Mouse (Mus musculus) CH12.LX (cell line): ENCODE measurements at regions not wholly inside any gene's neighbourhood (a gene's known extent, or its start where the extent isn't known, plus 50 kb on each side); places are given as distances from the start of the nearest gene placed in this dataset.

ENCODE experiments used
- DNase-seq: peaks from one replicate; pipeline ENCODE4 v3.0.0-alpha.2; 2013; ENCODE audit errors: extremely low read depth
- H3K27ac ChIP-seq: 2 replicates; pipeline ENCODE4 v1.5.1; 2012; ENCODE audit warnings: low read depth, mild to moderate bottlenecking, control low read depth, moderate library complexity; ENCODE audit not compliant: insufficient read depth
- H3K27me3 ChIP-seq: replicated peaks from 2 replicates; pipeline ENCODE3; 2012; ENCODE audit warnings: inconsistent platforms
- H3K36me3 ChIP-seq, 2 experiments: replicated peaks in 1 of 2; 2 replicates each; pipeline versions ENCODE3 to v1.6.1; 2012; ENCODE audit warnings: inconsistent platforms in 1 of 2, low read length in 1 of 2, mild to moderate bottlenecking in 1 of 2, mixed read lengths in 1 of 2, moderate library complexity in 1 of 2; ENCODE audit not compliant: control insufficient read depth in 1 of 2, insufficient read depth in 1 of 2
- H3K4me1 ChIP-seq, 2 experiments: 2 replicates each; pipeline ENCODE4 v1.6.1; 2012; ENCODE audit warnings: inconsistent platforms in 1 of 2, moderate library complexity in 1 of 2; ENCODE audit not compliant: insufficient read depth in 2 of 2, control insufficient read depth in 1 of 2
- H3K4me2 ChIP-seq: 2 replicates; pipeline ENCODE4 v1.6.1; 2012; ENCODE audit warnings: low read depth, mild to moderate bottlenecking, control low read depth; ENCODE audit not compliant: poor library complexity, insufficient read depth, severe bottlenecking
- H3K4me3 ChIP-seq, 3 experiments: fragments of 150-350 bp in 1 of 3; sonication (generic) in 1 of 3; replicated peaks in 1 of 3; 2 replicates each; pipeline versions ENCODE3 to v1.5.1; 2011 to 2012; ENCODE audit warnings: low read depth in 2 of 3, low read length in 2 of 3, mild to moderate bottlenecking in 2 of 3, moderate library complexity in 2 of 3, control low read depth in 1 of 3, improper control_type of control experiment in 1 of 3, inconsistent platforms in 1 of 3, mixed read lengths in 1 of 3; ENCODE audit not compliant: poor library complexity in 1 of 3
- H3K79me2 ChIP-seq: replicated peaks from 2 replicates; pipeline ENCODE4 v1.6.1; 2012; ENCODE audit warnings: mild to moderate bottlenecking, moderate library complexity; ENCODE audit not compliant: control insufficient read depth, poor library complexity, insufficient read depth, severe bottlenecking; ENCODE audit errors: extremely low read depth
- H3K9ac ChIP-seq: 2 replicates; pipeline ENCODE4 v1.6.1; 2012; ENCODE audit warnings: low read depth, mild to moderate bottlenecking, control low read depth, moderate library complexity; ENCODE audit not compliant: insufficient read depth
- H3K9me3 ChIP-seq: replicated peaks from 2 replicates; pipeline ENCODE3; 2012; ENCODE audit warnings: low read length, inconsistent platforms, mixed read lengths
- E2F4 ChIP-seq: IDR thresholded peaks from 2 replicates; pipeline ENCODE4 v1.6.1; 2011; ENCODE audit warnings: low read depth, low read length, improper control_type of control experiment; ENCODE audit not compliant: insufficient replicate concordance
- GABPA ChIP-seq: IDR thresholded peaks from 2 replicates; pipeline ENCODE4 v1.6.1; 2012; ENCODE audit warnings: low read depth, low read length, improper control_type of control experiment, inconsistent platforms; ENCODE audit not compliant: insufficient replicate concordance
- JUND ChIP-seq: conservative IDR thresholded peaks from 2 replicates; pipeline ENCODE4 v1.6.1; 2011; ENCODE audit warnings: low read depth, low read length, improper control_type of control experiment
- MAX ChIP-seq: IDR thresholded peaks from 2 replicates; pipeline ENCODE4 v1.6.1; 2011; ENCODE audit warnings: low read length, improper control_type of control experiment
- MAZ ChIP-seq: IDR thresholded peaks from 2 replicates; pipeline ENCODE4 v1.6.1; 2012; ENCODE audit warnings: low read depth, mild to moderate bottlenecking, inconsistent platforms, low read length, improper control_type of control experiment, moderate library complexity
- MEF2A ChIP-seq: IDR thresholded peaks from 2 replicates; pipeline ENCODE4 v1.6.1; 2014; ENCODE audit warnings: low read depth, mild to moderate bottlenecking, inconsistent platforms, low read length, improper control_type of control experiment, borderline replicate concordance
- MYC ChIP-seq: IDR thresholded peaks from 2 replicates; pipeline ENCODE4 v1.6.1; 2011; ENCODE audit warnings: low read depth, mild to moderate bottlenecking, improper control_type of control experiment, low read length
- NELFE ChIP-seq: IDR thresholded peaks from 2 replicates; pipeline ENCODE4 v1.6.1; 2011; ENCODE audit warnings: low read depth, low read length, improper control_type of control experiment
- PAX5 ChIP-seq: IDR thresholded peaks from 2 replicates; pipeline ENCODE4 v1.6.1; 2012; ENCODE audit warnings: low read length, inconsistent platforms, mixed read lengths
- RCOR1 ChIP-seq: conservative IDR thresholded peaks from 2 replicates; pipeline ENCODE4 v1.6.1; 2012; ENCODE audit warnings: low read depth, mild to moderate bottlenecking, inconsistent platforms, low read length, improper control_type of control experiment
- SIN3A ChIP-seq: IDR thresholded peaks from 2 replicates; pipeline ENCODE4 v1.6.1; 2012; ENCODE audit warnings: low read length, improper control_type of control experiment, inconsistent platforms
- USF1 ChIP-seq: IDR thresholded peaks from 2 replicates; pipeline ENCODE4 v1.6.1; 2014; ENCODE audit warnings: low read depth, mild to moderate bottlenecking, inconsistent platforms, low read length, improper control_type of control experiment
- dilution Hi-C: fragments of 300-500 bp; cut with MboI; formaldehyde crosslinking; loops from 2 replicates; pipeline ENCODE4 v1.14.3; 2020; ENCODE audit warnings: low sequenced_read_pairs; ENCODE audit not compliant: extremely low pct_unique_long_range_greater_than_20kb, extremely low pct_ligation_motif_present
- in situ Hi-C: fragments of 300-500 bp; cut with MboI; formaldehyde crosslinking; loops from 3 replicates; pipeline ENCODE4 v1.14.3; 2019; ENCODE audit warnings: low sequenced_read_pairs, low pct_ligation_motif_present, low pct_unique_long_range_greater_than_20kb, mixed read lengths

- in situ Hi-C loops: no loop called here
- TF ChIP-seq GABPA: no peak
Measured at GRCm38 (mm10) chr6:84362331-84362730, 231.4 kb downstream of the Cyp26b1 start.

DNA sequence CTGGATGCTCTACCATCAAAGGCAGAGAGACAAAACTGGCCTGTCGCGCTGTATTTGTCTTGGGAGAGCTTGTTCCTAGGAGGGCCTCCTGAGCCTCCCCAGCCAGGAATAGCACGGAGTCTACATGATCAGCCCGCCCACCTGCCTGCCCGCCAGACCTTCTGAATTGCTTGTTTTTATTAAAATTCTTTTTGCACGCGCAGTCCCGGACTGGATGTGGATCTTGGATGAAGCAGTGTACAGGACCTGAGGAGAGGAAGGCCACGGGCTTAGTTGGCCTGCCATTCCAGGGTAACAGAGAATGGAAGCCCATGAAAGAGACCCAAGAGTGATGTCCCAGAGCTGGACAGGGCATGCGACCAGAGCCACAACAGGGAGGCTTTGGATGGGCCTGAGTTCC is 235.8 kb downstream of the Cyp26b1 start:
- dilution Hi-C loops (no loop called here), in situ Hi-C loops (no loop called here)
- Histone ChIP-seq H3K79me2 (no peaks in the 10 kb centered on the region), H3K4me1 (no peaks in the 10 kb centered on the region), H3K9me3 (no peaks in the 10 kb centered on the region), H3K4me2 (no peak overlapping the region), H3K4me3 (no peak overlapping the region), H3K27ac (no peak overlapping the region), H3K36me3 (no peaks in the 10 kb centered on the region), H3K27me3 (peaks cover 91% of the 10 kb centered on the region), H3K9ac (no peak overlapping the region)
- TF ChIP-seq MAZ (no peak), NELFE (no peak), MAX (no peak), MEF2A (no peak), MYC (no peak)
- no peak for DNase-seq

More at GRCm38 (mm10) chr6:84362331-84362730, 231.4 kb downstream of the Cyp26b1 start:
- H3K4me2 ChIP-seq: no peak overlapping the region
- H3K36me3 ChIP-seq: no peaks in the 10 kb centered on the region
- no peak overlapping the region for H3K4me3 ChIP-seq
- H3K4me1 ChIP-seq: no peaks in the 10 kb centered on the region
- dilution Hi-C loops: no loop called here
- H3K9ac ChIP-seq: no peak overlapping the region
- H3K27ac ChIP-seq: no peak overlapping the region
- no peak for DNase-seq
- H3K79me2 ChIP-seq: no peaks in the 10 kb centered on the region
- peaks cover 85% of the 10 kb centered on the region for H3K27me3 ChIP-seq
- H3K9me3 ChIP-seq: no peaks in the 10 kb centered on the region

- Histone ChIP-seq H3K27me3 (peaks cover 100% of the 10 kb centered on the region), H3K4me1 (no peaks in the 10 kb centered on the region), H3K9ac (no peak overlapping the region), H3K4me2 (no peak overlapping the region), H3K36me3 (no peaks in the 10 kb centered on the region), H3K4me3 (no peak overlapping the region), H3K9me3 (no peaks in the 10 kb centered on the region), H3K79me2 (no peaks in the 10 kb centered on the region), H3K27ac (no peak overlapping the region)
- in situ Hi-C loops: no loop called here
- DNase-seq: no peak
- TF ChIP-seq JUND: no peak
- no peak for TF ChIP-seq RCOR1
- TF ChIP-seq USF1: no peak
- TF ChIP-seq E2F4: no peak
- TF ChIP-seq SIN3A: no peak
- no peak for TF ChIP-seq PAX5
- no peak for TF ChIP-seq MEF2A
- no peak for TF ChIP-seq NELFE
- TF ChIP-seq MAX: no peak
- TF ChIP-seq, all 38 proteins: peak for 0
- dilution Hi-C loops: no loop called here
Measured at GRCm38 (mm10) chr6:84353425-84354220, 240.1 kb downstream of the Cyp26b1 start.
